Mouse (Mus musculus): ENCODE measurements at regions not wholly inside any gene's neighbourhood (a gene's known extent, or its start where the extent isn't known, plus 50 kb on each side); places are given as distances from the start of the nearest gene placed in this dataset.

DNA sequence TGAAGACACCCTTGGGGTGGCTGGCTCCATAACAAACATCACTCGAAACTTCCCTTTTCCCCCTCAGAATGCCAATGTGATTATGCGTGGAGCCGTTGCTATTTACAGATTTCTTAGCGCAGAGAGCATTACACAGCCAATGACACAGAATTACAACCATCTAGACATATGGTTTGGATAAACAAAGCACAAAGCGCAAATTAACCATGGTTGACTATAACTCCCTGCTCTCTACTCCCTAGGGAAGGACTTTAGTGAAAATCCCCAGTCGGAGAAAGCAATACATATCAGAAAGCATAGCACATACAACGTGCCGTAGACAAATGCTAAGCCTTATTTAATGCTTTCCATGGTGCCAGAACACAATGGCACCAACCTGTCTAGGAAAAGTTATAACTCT, 131.8 kb downstream of the Tshz3 start:
- H3K4me3 ChIP-seq, result no peak overlapping the region

DNA sequence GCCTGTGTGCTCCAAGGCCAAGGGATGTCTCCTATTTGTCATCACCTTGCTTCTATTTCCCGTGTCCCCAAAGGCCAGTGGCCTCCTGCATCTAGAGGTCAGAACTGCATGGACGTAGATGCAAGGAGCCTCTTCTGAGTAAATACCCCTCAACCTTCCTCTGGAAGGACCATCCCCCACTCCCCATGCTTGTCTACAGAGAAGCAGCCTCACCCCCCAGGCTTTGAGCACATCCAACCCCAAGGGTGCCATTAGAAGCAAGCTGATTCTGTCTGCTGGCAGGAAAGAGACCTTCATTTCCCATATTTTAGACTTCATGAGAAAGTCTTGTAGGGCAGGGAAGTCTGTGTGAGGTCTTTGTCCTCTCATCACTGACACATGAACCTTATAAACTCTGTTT, 132.2 kb downstream of the Tshz3 start:
- WGBS, result 69% methylated on average over 2 of the region's 2 CpGs
- Histone ChIP-seq H3K27me3 (ENCODE audit: insufficient read depth, poor library complexity, severe bottlenecking) (no peaks in the 10 kb centered on the region), H3K4me3 (no peak overlapping the region), H3K4me1 (replicated peaks) (no peaks in the 10 kb centered on the region), H3K36me3 (no peaks in the 10 kb centered on the region), H3K27ac (no peak overlapping the region), H3K9me3 (no peaks in the 10 kb centered on the region)
- no peak for DNase-seq (ENCODE audit: low spot score)

More for the DNA sequence above, 131.8 kb downstream of the Tshz3 start:
- WGBS, result 87% methylated on average over 8 of the region's 8 CpGs
- Histone ChIP-seq H3K9me3 (no peaks in the 10 kb centered on the region), H3K4me1 (replicated peaks) (no peaks in the 10 kb centered on the region), H3K36me3 (no peaks in the 10 kb centered on the region), H3K27ac (no peak overlapping the region), H3K27me3 (ENCODE audit: insufficient read depth, poor library complexity, severe bottlenecking) (no peaks in the 10 kb centered on the region)
- DNase-seq (ENCODE audit: low spot score), result no peak

DNA sequence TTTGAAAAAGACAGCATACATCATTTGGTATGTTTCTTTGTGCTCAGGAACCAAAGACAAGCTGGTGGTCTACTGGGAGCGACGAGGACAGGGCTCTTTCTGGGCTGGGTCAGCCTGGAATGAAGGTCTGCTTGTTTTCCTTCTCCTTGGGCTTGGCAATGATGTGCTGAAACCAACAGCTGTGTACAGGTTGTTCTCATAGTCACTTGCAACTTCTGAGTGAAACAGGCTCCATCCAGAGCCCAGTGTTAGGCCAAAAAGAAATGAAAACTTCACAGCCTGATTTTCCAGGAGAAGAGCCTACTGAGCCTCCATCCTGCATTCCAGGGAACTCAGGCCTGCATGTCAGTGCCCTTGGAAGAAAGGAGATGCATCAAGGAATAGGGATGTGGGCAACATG, 150.4 kb downstream of the Tshz3 start:
- no peak for DNase-seq (ENCODE audit: low spot score)
- Histone ChIP-seq H3K27me3 (ENCODE audit: insufficient read depth, poor library complexity, severe bottlenecking) (no peaks in the 10 kb centered on the region), H3K27ac (no peak overlapping the region), H3K9me3 (no peaks in the 10 kb centered on the region), H3K4me1 (replicated peaks) (peaks cover 13% of the 10 kb centered on the region), H3K36me3 (no peaks in the 10 kb centered on the region), H3K4me3 (no peak overlapping the region)
- WGBS, result 82% methylated on average over 2 of the region's 2 CpGs

DNA sequence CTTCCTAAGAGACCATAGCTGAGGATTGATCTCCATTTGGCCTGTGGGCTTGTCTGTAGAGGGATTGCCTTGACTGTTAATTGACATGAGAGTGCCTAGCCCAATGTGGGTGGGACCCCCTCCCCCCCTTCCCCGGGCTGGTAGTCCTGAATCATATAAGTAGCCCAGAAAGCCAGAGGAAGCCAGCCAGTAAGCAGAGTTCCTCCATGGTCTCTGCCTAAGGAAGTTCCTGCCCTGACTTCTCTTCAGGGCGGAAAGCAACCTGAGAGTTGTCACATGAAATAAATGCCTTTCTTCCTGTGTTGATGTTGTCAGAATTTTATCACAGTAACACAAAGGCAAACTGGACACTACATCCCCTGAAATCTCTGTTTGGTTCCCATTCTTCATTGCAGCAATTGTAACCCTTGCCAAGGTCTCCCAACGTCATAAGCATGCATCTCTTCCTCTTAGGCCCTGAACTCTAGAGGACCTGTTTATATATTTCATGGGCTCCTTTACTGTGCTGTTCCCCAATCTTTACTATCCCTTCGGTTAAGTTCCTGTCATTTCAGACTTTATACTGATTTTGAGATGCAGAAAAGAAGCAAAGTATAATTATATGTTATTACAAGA, 153.5 kb downstream of the Tshz3 start:
- Histone ChIP-seq H3K9me3 (0 out of 2 replicates have a peak, but pooled peaks cover 5% of the 10 kb centered on the region), H3K27ac (no peak overlapping the region), H3K36me3 (no peaks in the 10 kb centered on the region), H3K4me1 (replicated peaks) (peaks cover 13% of the 10 kb centered on the region), H3K4me3 (no peak overlapping the region), H3K27me3 (ENCODE audit: insufficient read depth, poor library complexity, severe bottlenecking) (no peaks in the 10 kb centered on the region)
- 80% methylated on average over 4 of the region's 4 CpGs for WGBS
- DNase-seq (ENCODE audit: low spot score), result no peak

DNA sequence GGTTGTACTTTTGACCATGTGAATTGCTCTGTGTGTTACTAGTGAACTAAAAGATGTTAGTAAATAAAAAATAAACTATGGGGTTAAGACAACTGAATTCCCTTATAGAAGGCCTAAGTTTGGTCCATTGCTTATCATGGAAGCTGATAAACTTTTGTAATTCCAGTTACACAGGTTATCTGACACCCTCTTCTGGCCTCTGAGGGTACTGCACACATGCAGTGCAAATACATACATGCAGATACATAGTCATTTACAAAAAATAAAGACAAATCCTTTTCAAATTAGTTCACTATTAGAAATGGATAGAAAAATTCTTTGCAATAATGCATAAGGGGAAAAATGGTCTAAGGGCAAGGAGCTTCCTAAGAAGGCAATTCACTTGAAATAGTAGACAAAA, 156.4 kb downstream of the Tshz3 start:
- DNase-seq (ENCODE audit: low spot score), result no peak
- no peaks in the 10 kb centered on the region for H3K27me3 ChIP-seq (ENCODE audit: insufficient read depth, poor library complexity, severe bottlenecking)
- no peaks in the 10 kb centered on the region for H3K4me1 ChIP-seq (replicated peaks)
- H3K36me3 ChIP-seq, result no peaks in the 10 kb centered on the region
- no peak overlapping the region for H3K27ac ChIP-seq
- 0 out of 2 replicates have a peak, but pooled peaks cover 5% of the 10 kb centered on the region for H3K9me3 ChIP-seq
- H3K4me3 ChIP-seq, result no peak overlapping the region

DNA sequence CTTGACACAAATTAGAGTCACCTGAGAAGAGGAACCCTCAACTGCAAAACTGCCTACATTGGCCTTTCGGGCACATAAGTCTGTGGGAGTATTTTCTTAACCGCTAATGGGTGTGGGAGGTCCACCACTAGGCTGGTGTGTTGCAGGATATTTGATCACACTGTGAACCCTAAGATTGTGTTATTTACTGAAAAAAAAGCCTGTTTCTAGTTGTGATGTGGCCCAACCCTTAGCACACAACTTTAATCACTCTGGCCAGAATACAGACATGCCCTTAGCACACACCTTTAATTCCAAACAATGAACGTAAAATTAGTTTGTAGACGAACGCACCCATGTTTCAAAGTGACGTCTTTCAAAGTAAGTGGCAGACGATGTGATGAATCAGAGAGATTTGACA, 161.5 kb downstream of the Tshz3 start:
- H3K27me3 ChIP-seq (ENCODE audit: insufficient read depth, poor library complexity, severe bottlenecking), result no peaks in the 10 kb centered on the region
- H3K9me3 ChIP-seq, result 0 out of 2 replicates have a peak, but pooled peaks cover 1% of the 10 kb centered on the region
- no peaks in the 10 kb centered on the region for H3K36me3 ChIP-seq
- WGBS, result 91% methylated on average over 7 of the region's 7 CpGs
- DNase-seq (ENCODE audit: low spot score), result no peak
- H3K4me1 ChIP-seq (replicated peaks), result no peaks in the 10 kb centered on the region
- no peak overlapping the region for H3K4me3 ChIP-seq
- H3K27ac ChIP-seq, result no peak overlapping the region

DNA sequence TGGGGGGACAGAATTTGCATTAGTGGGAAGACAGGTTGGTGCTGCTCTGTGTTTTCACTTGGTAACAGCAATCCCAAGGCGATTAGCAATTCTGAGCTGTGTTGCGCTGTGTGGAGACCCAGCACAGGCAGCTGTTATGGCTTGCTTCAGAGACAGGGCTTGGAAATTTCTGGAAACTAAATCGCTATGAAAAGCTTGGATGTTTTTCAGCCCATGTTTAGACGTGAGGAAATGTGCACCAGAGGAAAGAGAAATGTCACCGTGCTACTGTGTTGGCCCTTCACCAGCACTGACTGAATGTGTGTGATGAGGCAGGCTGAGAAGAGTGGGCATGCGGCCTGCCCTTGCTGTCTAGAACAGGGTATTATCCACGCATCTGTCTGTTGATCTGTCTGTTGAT, 164.6 kb downstream of the Tshz3 start:
- no peaks in the 10 kb centered on the region for H3K4me1 ChIP-seq (replicated peaks)
- WGBS, result 89% methylated on average over 7 of the region's 7 CpGs
- no peaks in the 10 kb centered on the region for H3K9me3 ChIP-seq
- H3K4me3 ChIP-seq, result no peak overlapping the region
- H3K27ac ChIP-seq, result no peak overlapping the region
- no peaks in the 10 kb centered on the region for H3K36me3 ChIP-seq
- no peak for DNase-seq (ENCODE audit: low spot score)
- H3K27me3 ChIP-seq (ENCODE audit: insufficient read depth, poor library complexity, severe bottlenecking), result no peaks in the 10 kb centered on the region

DNA sequence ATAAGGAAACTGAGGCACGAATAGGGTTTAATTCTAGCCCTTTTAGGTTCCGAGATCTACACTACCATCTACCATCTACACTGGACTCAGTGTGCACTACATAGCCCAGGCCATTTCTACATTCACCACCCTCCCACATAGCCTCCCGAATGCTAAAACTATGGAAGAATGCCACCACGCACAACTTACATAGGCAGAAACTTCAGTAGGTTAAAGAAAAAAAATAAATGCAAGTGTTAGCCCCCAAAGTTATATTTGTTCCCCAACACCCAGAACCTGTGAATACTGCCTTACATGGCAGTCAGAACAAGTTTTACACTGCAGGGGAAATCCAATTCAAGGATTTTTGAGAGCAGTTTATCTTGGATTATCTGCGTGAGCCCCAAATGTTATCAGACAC, 165.8 kb downstream of the Tshz3 start:
- 85% methylated on average over 5 of the region's 5 CpGs for WGBS
- H3K9me3 ChIP-seq, result no peaks in the 10 kb centered on the region
- no peak overlapping the region for H3K4me3 ChIP-seq
- no peak for DNase-seq (ENCODE audit: low spot score)
- H3K36me3 ChIP-seq, result no peaks in the 10 kb centered on the region
- no peak overlapping the region for H3K27ac ChIP-seq
- no peaks in the 10 kb centered on the region for H3K27me3 ChIP-seq (ENCODE audit: insufficient read depth, poor library complexity, severe bottlenecking)
- no peaks in the 10 kb centered on the region for H3K4me1 ChIP-seq (replicated peaks)

DNA sequence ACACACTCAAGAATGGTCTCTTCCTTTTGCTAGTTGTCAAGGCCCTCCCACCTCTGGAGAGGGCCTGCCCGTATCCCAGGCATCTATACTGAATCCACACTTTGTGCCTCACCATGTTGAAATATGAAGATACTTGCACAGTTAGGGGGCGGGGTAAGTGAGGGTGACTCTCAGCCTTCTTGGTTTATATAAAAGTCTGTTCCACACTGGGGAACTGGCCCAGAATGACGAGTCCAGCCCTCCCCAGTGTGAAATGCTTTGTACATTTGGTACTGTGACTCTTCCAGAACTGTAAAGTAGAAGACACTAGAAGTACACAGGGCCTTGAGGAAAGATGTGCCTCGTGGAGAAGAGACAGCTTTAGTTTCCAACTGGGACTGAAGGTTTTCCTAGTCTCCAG, 166.8 kb downstream of the Tshz3 start:
- Histone ChIP-seq H3K36me3 (no peaks in the 10 kb centered on the region), H3K4me1 (replicated peaks) (no peaks in the 10 kb centered on the region), H3K9me3 (no peaks in the 10 kb centered on the region), H3K4me3 (no peak overlapping the region), H3K27me3 (ENCODE audit: insufficient read depth, poor library complexity, severe bottlenecking) (no peaks in the 10 kb centered on the region), H3K27ac (no peak overlapping the region)
- no peak for DNase-seq (ENCODE audit: low spot score)
- WGBS, result 73% methylated on average over 4 of the region's 4 CpGs

DNA sequence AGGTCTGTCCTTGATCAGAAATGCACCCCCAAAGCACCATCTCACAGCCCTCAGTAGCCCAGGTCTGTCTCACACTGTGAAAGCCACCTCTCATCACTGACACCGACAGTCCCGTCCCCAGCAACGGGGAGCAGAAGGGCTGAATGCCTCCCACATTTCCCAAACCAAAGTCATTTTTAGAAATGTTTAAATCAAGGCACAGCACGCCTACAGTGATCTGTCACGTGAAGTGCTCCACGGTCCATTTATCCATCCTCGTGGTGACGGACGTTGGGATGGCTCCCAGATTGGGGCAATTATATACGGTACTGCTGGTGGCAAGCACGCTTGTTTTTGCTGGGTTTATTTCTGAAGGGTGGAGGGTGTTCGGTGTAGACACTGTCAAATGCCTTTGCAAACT, 168.7 kb downstream of the Tshz3 start:
- Histone ChIP-seq H3K36me3 (no peaks in the 10 kb centered on the region), H3K4me3 (no peak overlapping the region), H3K27me3 (ENCODE audit: insufficient read depth, poor library complexity, severe bottlenecking) (no peaks in the 10 kb centered on the region), H3K27ac (no peak overlapping the region), H3K9me3 (no peaks in the 10 kb centered on the region), H3K4me1 (replicated peaks) (no peaks in the 10 kb centered on the region)
- DNase-seq (ENCODE audit: low spot score), result no peak
- 88% methylated on average over 12 of the region's 12 CpGs for WGBS

DNA sequence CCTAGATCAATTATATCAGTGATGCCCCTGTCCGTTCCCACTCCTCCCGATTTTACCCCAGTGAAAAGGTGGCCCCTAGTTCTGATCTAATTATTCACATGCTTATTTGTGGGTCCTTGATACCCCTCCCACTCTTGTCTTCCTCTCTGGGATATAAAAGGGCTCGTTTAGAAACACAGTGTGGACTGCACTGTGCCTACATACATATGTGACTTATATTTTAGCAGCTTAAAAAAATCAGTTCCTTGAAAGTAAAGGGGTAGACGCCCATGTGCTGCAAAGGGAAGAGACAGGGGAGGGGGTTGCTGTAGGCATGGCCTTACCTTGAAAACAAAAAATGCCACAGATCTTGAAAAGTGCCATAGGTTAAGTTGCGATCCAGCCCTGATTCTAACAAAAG, 176.1 kb downstream of the Tshz3 start:
- no peak for DNase-seq (ENCODE audit: low spot score)
- Histone ChIP-seq H3K4me3 (no peak overlapping the region), H3K27me3 (ENCODE audit: insufficient read depth, poor library complexity, severe bottlenecking) (no peaks in the 10 kb centered on the region), H3K27ac (no peak overlapping the region), H3K9me3 (no peaks in the 10 kb centered on the region), H3K4me1 (replicated peaks) (peaks cover 29% of the 10 kb centered on the region), H3K36me3 (no peaks in the 10 kb centered on the region)
- WGBS, result 85% methylated on average over 5 of the region's 5 CpGs

DNA sequence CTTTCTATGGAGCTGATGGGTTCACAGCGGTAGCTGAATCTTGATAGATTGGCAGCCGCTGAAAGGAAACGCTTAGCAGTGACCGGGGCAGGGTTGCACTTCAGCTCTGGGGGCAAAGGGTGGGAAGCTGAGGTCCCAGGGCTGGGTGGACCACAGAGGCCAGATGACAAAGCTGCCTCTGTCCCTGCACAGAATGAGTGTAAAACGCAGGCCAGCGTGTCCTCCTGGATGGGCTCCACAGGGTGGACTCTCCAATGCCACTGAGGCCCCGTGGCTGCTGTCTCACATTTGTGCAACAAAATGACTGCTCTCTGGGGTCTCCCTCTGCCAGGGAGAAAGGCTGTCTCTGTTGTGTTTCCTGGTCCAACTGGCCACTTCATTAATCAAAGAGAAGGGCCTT, 179.8 kb downstream of the Tshz3 start:
- DNase-seq (ENCODE audit: low spot score), result peak; percentile 57
- Histone ChIP-seq H3K4me3 (no peak overlapping the region), H3K27me3 (ENCODE audit: insufficient read depth, poor library complexity, severe bottlenecking) (no peaks in the 10 kb centered on the region), H3K9me3 (no peaks in the 10 kb centered on the region), H3K36me3 (no peaks in the 10 kb centered on the region), H3K4me1 (replicated peaks) (peaks cover 29% of the 10 kb centered on the region), H3K27ac (0 out of 2 replicates have a peak overlapping the region, but pooled peaks have one; percentile 57)
- 17% methylated on average over 7 of the region's 7 CpGs for WGBS

DNA sequence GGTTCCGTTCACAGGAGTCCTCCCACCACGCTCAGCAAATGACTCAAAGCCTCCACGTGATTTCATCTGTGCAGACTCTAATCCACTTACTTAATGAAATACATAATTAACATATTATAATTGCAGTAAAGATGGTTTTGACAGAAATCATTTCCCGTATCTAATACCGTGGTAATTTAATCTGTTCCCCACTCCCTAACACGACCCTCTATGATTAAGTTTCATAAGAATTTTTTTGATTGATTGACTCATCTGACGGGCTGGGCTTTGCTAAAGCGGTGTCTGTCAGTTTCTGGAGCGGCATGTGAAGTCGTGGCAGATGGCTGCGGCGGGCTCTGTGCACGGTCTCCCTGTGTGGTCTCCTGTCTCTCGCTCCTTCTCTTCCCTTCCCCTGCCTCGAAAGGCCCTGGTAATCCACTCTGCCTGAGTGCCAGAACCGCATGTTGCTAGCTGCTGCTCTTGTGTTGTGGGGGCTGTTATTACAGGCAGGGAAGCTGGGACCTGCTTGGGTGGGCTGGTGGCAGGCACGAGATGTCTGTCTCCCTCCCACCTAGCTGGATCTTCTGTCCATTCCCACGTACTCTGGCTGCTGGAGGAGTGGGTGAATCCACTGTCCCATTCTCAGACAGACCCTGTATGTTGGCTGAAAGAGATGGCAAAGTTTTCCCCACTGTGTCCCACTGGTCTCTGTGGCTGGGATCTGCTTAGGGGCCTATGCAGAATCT, 195.0 kb downstream of the Tshz3 start:
- Histone ChIP-seq H3K27ac (peak overlapping the region; percentile 45; the same call in 1 of the 2 replicates), H3K4me3 (no peak overlapping the region), H3K36me3 (no peaks in the 10 kb centered on the region), H3K4me1 (replicated peaks) (peaks cover 19% of the 10 kb centered on the region), H3K9me3 (peaks cover 6% of the 10 kb centered on the region; the same call in 1 of the 2 replicates), H3K27me3 (ENCODE audit: insufficient read depth, poor library complexity, severe bottlenecking) (no peaks in the 10 kb centered on the region)
- peak; percentile 14 for DNase-seq (ENCODE audit: low spot score)
- WGBS, result 61% methylated on average over 18 of the region's 18 CpGs
